Mouse (Mus musculus) midbrain, embryonic 13.5 days (tissue): ENCODE measurements around the gene Rps8. TPM values are rescaled to one million over a fixed set of nuclear protein-coding genes. Genes with fewer than 3 reads are reported as not detected.
A peak's percentile ranks its signal among the peaks of the same experiment; 100 is the strongest.

Experiments used
- ATAC-seq: fragments of 200-750 bp; cut with Nextera tagmentation; 2 replicates; pipeline ENCODE4 v1.8.0; 2017; ENCODE audit warnings: mild to moderate bottlenecking, moderate TSS enrichment, moderate library complexity
- H3K27ac ChIP-seq: fragments of 300-500 bp; sonication (generic); 2 replicates; pipeline ENCODE4 v1.5.1; 2015; ENCODE audit warnings: inconsistent platforms, mild to moderate bottlenecking, moderate library complexity
- H3K27me3 ChIP-seq: fragments of 300-500 bp; sonication (generic); 2 replicates; pipeline ENCODE4 v1.6.1; 2015; ENCODE audit warnings: mild to moderate bottlenecking, inconsistent platforms
- H3K36me3 ChIP-seq: fragments of 300-500 bp; sonication (generic); 2 replicates; pipeline ENCODE4 v1.6.1; 2015; ENCODE audit warnings: mild to moderate bottlenecking, inconsistent platforms
- H3K4me1 ChIP-seq: fragments of 300-500 bp; sonication (generic); replicated peaks from 2 replicates; pipeline ENCODE4 v1.6.1; 2015; ENCODE audit warnings: inconsistent platforms
- H3K4me2 ChIP-seq: fragments of 300-500 bp; sonication (generic); replicated peaks from 2 replicates; pipeline ENCODE4 v1.6.1; 2015; ENCODE audit warnings: moderate library complexity, mild to moderate bottlenecking, inconsistent platforms
- H3K4me3 ChIP-seq: fragments of 300-500 bp; sonication (generic); replicated peaks from 2 replicates; pipeline ENCODE4 v1.5.1; 2015; ENCODE audit warnings: mild to moderate bottlenecking, inconsistent platforms
- H3K9ac ChIP-seq: fragments of 300-500 bp; sonication (generic); replicated peaks from 2 replicates; pipeline ENCODE4 v1.6.1; 2015; ENCODE audit warnings: mild to moderate bottlenecking, inconsistent platforms
- H3K9me3 ChIP-seq: fragments of 300-500 bp; sonication (generic); 2 replicates; pipeline ENCODE4 v1.6.1; 2016; ENCODE audit warnings: mild to moderate bottlenecking, inconsistent platforms
- WGBS: fragments of 180-500 bp; shearing (Covaris S2); methylation state at CpG from one replicate; pipeline ENCODE4 v1.1.7; 2015; 5-methylcytosine and 5-hydroxymethylcytosine counted together
- polyA plus RNA-seq: library from polyadenylated mRNA; unstranded; fragments of >200 nt; fragmentation: Nextera tagmentation; extraction: Ambion mirVana; gene quantifications from 2 replicates; pipeline ENCODE4 v1.2.1, GENCODE M21; 2015

The Rps8 gene
- polyA plus RNA-seq, 1 experiment from 2014 or later, result 623 TPM

- Histone ChIP-seq H3K4me2 (no peak overlapping the region), H3K36me3 (no peaks in the 10 kb centered on the region), H3K9me3 (no peaks in the 10 kb centered on the region), H3K9ac (no peak overlapping the region), H3K27me3 (no peaks in the 10 kb centered on the region), H3K4me1 (peaks cover 32% of the 10 kb centered on the region), H3K27ac (no peak overlapping the region), H3K4me3 (no peak overlapping the region)
- no peak for ATAC-seq
- 79% methylated on average over 4 of the region's 4 CpGs for WGBS
Observed at GRCm38 (mm10) chr4:117122209-117122608, 33.8 kb downstream of the Rps8 start.

GRCm38 (mm10) chr4:117120445-117121414, 35.3 kb downstream of the Rps8 start:
- peak overlapping the region; percentile 71 for H3K4me3 ChIP-seq
- peak; percentile 96 for ATAC-seq
- no peaks in the 10 kb centered on the region for H3K27me3 ChIP-seq
- no peaks in the 10 kb centered on the region for H3K9me3 ChIP-seq
- H3K27ac ChIP-seq, result peak overlapping the region; percentile 92
- under 1% methylated on average over 69 of the region's 69 CpGs for WGBS
- H3K4me2 ChIP-seq, result peak overlapping the region; percentile 100
- H3K36me3 ChIP-seq, result no peaks in the 10 kb centered on the region
- H3K9ac ChIP-seq, result peak overlapping the region; percentile 83
- H3K4me1 ChIP-seq, result peaks cover 28% of the 10 kb centered on the region

DNA sequence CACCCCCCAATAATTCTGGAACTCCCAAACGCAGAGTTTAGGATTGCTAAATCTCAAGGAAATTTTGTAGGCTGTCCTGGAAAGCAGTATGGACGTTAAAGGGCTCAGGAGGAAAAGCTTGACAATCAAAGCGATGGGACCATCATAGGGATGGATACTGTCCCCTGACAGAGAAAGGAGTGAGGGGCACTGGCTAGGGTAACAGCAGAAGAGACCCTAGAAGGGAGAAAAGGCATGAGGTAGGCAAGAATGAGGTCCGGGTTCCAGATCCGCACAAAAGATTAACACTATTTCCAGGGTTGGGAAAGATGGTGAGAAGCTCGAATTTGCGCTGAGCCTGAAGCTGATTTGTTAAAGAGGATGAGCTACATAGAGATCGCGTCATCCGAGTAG, 36.0 kb downstream of the Rps8 start:
- peaks cover 21% of the 10 kb centered on the region for H3K4me1 ChIP-seq

GRCm38 (mm10) chr4:117119636-117120035, 36.4 kb downstream of the Rps8 start:
- Histone ChIP-seq H3K9me3 (no peaks in the 10 kb centered on the region), H3K36me3 (peaks cover 9% of the 10 kb centered on the region; the same call in 1 of the 2 replicates), H3K9ac (peak overlapping the region; percentile 83), H3K4me2 (peak overlapping the region; percentile 100), H3K4me1 (peaks cover 17% of the 10 kb centered on the region), H3K27me3 (no peaks in the 10 kb centered on the region), H3K4me3 (peak overlapping the region; percentile 71), H3K27ac (peak overlapping the region; percentile 92)
- 76% methylated on average over 5 of the region's 5 CpGs for WGBS
- no peak for ATAC-seq

More for the DNA sequence above, 36.0 kb downstream of the Rps8 start:
- H3K9ac ChIP-seq, result peak overlapping the region; percentile 83
- peak overlapping the region; percentile 92 for H3K27ac ChIP-seq
- H3K9me3 ChIP-seq, result no peaks in the 10 kb centered on the region
- no peaks in the 10 kb centered on the region for H3K27me3 ChIP-seq
- 6% methylated on average over 10 of the region's 10 CpGs for WGBS
- peak; percentile 32 for ATAC-seq
- H3K4me3 ChIP-seq, result peak overlapping the region; percentile 71
- peak overlapping the region; percentile 100 for H3K4me2 ChIP-seq
- peaks cover 5% of the 10 kb centered on the region; the same call in 1 of the 2 replicates for H3K36me3 ChIP-seq

GRCm38 (mm10) chr4:117117931-117118330, 38.1 kb downstream of the Rps8 start:
- H3K9me3 ChIP-seq, result no peaks in the 10 kb centered on the region
- no peak for ATAC-seq
- H3K4me1 ChIP-seq, result peaks cover 13% of the 10 kb centered on the region
- H3K27me3 ChIP-seq, result no peaks in the 10 kb centered on the region
- peaks cover 15% of the 10 kb centered on the region for H3K36me3 ChIP-seq
- no peak overlapping the region for H3K4me3 ChIP-seq
- H3K4me2 ChIP-seq, result no peak overlapping the region
- 95% methylated on average over 7 of the region's 7 CpGs for WGBS
- no peak overlapping the region for H3K9ac ChIP-seq
- H3K27ac ChIP-seq, result no peak overlapping the region

DNA sequence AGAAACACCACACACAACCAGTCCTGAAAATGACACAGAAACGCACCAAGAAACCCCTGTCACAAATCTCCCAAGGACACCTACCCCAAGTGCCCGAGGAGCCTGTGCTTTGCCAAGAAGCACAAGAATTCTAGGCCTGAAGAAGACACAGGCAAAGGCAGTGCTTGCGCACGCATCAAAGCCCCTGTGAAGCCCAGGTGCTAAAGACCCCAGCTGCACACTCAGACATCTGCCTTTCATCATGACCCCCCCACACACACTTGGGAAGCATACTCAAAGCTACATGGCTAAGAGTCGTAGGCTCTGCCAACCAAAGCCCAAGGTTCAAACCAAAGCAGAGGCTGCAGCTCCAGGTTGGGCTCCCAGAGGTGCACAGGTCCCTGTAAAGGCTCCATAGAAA, 40.5 kb downstream of the Rps8 start:
- Histone ChIP-seq H3K4me1 (peaks cover 6% of the 10 kb centered on the region), H3K9ac (no peak overlapping the region), H3K36me3 (peaks cover 34% of the 10 kb centered on the region), H3K27ac (no peak overlapping the region), H3K27me3 (no peaks in the 10 kb centered on the region), H3K9me3 (no peaks in the 10 kb centered on the region), H3K4me3 (no peak overlapping the region), H3K4me2 (no peak overlapping the region)
- WGBS, result 85% methylated on average over 5 of the region's 5 CpGs
- no peak for ATAC-seq

GRCm38 (mm10) chr4:117113237-117113636, 42.8 kb downstream of the Rps8 start:
- Histone ChIP-seq H3K4me3 (no peak overlapping the region), H3K36me3 (peaks cover 53% of the 10 kb centered on the region), H3K9ac (no peak overlapping the region), H3K27ac (no peak overlapping the region), H3K9me3 (no peaks in the 10 kb centered on the region), H3K4me1 (no peaks in the 10 kb centered on the region), H3K27me3 (no peaks in the 10 kb centered on the region), H3K4me2 (no peak overlapping the region)
- WGBS, result 58% methylated on average over 1 of the region's 1 CpGs
- ATAC-seq, result no peak

GRCm38 (mm10) chr4:117110985-117111384, 45.1 kb downstream of the Rps8 start:
- H3K4me2 ChIP-seq, result no peak overlapping the region
- ATAC-seq, result no peak
- H3K9me3 ChIP-seq, result no peaks in the 10 kb centered on the region
- H3K4me1 ChIP-seq, result no peaks in the 10 kb centered on the region
- no peaks in the 10 kb centered on the region for H3K27me3 ChIP-seq
- H3K4me3 ChIP-seq, result no peak overlapping the region
- peaks cover 58% of the 10 kb centered on the region for H3K36me3 ChIP-seq
- no peak overlapping the region for H3K9ac ChIP-seq
- WGBS, result 93% methylated on average over 11 of the region's 11 CpGs
- no peak overlapping the region for H3K27ac ChIP-seq

GRCm38 (mm10) chr4:117110249-117110648, 45.8 kb downstream of the Rps8 start:
- H3K27ac ChIP-seq, result no peak overlapping the region
- no peak overlapping the region for H3K4me2 ChIP-seq
- no peak overlapping the region for H3K4me3 ChIP-seq
- 94% methylated on average over 13 of the region's 13 CpGs for WGBS
- H3K9me3 ChIP-seq, result no peaks in the 10 kb centered on the region
- H3K27me3 ChIP-seq, result no peaks in the 10 kb centered on the region
- ATAC-seq, result no peak
- H3K9ac ChIP-seq, result no peak overlapping the region
- peaks cover 59% of the 10 kb centered on the region for H3K36me3 ChIP-seq
- H3K4me1 ChIP-seq, result no peaks in the 10 kb centered on the region

DNA sequence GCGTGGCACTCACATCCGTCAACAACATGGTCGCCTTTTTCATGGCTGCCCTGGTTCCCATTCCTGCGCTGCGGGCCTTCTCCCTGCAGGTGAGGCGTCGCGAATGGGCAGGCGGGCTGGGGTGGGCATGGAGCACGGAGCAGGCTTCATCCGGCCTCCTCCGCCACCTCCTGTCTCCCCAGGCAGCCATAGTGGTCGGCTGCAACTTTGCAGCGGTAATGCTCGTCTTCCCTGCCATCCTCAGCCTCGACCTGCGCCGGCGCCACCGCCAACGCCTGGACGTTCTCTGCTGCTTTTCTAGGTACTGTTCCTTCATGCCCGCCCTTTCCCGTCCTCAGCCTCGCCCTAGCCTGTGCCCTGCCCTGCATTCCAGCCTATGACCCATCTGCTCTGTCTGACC, 46.7 kb downstream of the Rps8 start:
- Histone ChIP-seq H3K4me3 (no peak overlapping the region), H3K4me1 (no peaks in the 10 kb centered on the region), H3K4me2 (no peak overlapping the region), H3K27me3 (no peaks in the 10 kb centered on the region), H3K9me3 (no peaks in the 10 kb centered on the region), H3K27ac (no peak overlapping the region), H3K9ac (no peak overlapping the region), H3K36me3 (peaks cover 54% of the 10 kb centered on the region)
- ATAC-seq, result no peak
- WGBS, result 96% methylated on average over 25 of the region's 25 CpGs

- Histone ChIP-seq H3K4me1 (no peaks in the 10 kb centered on the region), H3K4me3 (no peak overlapping the region), H3K27me3 (no peaks in the 10 kb centered on the region), H3K4me2 (no peak overlapping the region), H3K9me3 (no peaks in the 10 kb centered on the region), H3K27ac (no peak overlapping the region), H3K36me3 (peaks cover 51% of the 10 kb centered on the region), H3K9ac (no peak overlapping the region)
- ATAC-seq, result no peak
- 94% methylated on average over 6 of the region's 6 CpGs for WGBS
Observed at GRCm38 (mm10) chr4:117108524-117108849, 47.6 kb downstream of the Rps8 start.

- no peaks in the 10 kb centered on the region for H3K27me3 ChIP-seq
- H3K4me3 ChIP-seq, result no peak overlapping the region
- H3K9ac ChIP-seq, result no peak overlapping the region
- H3K36me3 ChIP-seq, result peaks cover 49% of the 10 kb centered on the region
- no peak overlapping the region for H3K27ac ChIP-seq
- no peak overlapping the region for H3K4me2 ChIP-seq
- no peaks in the 10 kb centered on the region for H3K9me3 ChIP-seq
- 91% methylated on average over 17 of the region's 18 CpGs for WGBS
- no peak for ATAC-seq
- no peaks in the 10 kb centered on the region for H3K4me1 ChIP-seq
Observed at GRCm38 (mm10) chr4:117107813-117108523, 48.1 kb downstream of the Rps8 start.
